Mouse (Mus musculus) adrenal gland, adult 2 months (tissue): ENCODE measurements around the gene Zfr2. TPM values are rescaled to one million over a fixed set of nuclear protein-coding genes. Genes with fewer than 3 reads are reported as not detected.

Source experiments
- DNase-seq: peaks from one replicate; pipeline ENCODE4 v3.0.0; 2021
- polyA plus RNA-seq: library from polyadenylated mRNA; depleted of rRNA; stranded (reverse); fragments of >200 nt; gene quantifications from 2 replicates; pipeline ENCODE4 v1.2.3, GENCODE M21; 2012
- total RNA-seq, 2 experiments: library from RNA; stranded (reverse); gene quantifications; 2 replicates each; pipeline ENCODE4 v1.2.3; 2021

Zfr2 gene
- total and polyA plus RNA-seq, 3 experiments: 12.6 to 38.7 (median 14.1) TPM

GRCm38 (mm10) chr10:81287513-81288157 is 54.7 kb downstream of the Zfr2 start:
- no peak for DNase-seq

- DNase-seq: no peak
These were observed 55.6 kb downstream of the Zfr2 start for GRCm38 (mm10) chr10:81288601-81289000.

- DNase-seq: peak; percentile 62
These were observed 56.3 kb downstream of the Zfr2 start for GRCm38 (mm10) chr10:81289278-81289677.

GRCm38 (mm10) chr10:81289811-81290210 is 56.9 kb downstream of the Zfr2 start:
- DNase-seq: no peak

- no peak for DNase-seq
These were observed 57.9 kb downstream of the Zfr2 start for GRCm38 (mm10) chr10:81290698-81291460.

GRCm38 (mm10) chr10:81291511-81292104 is 58.7 kb downstream of the Zfr2 start, which contains the start of gene Tjp3:
Gene Tjp3 (minus strand): TSS chr10:81291581.
- DNase-seq: no peak

GRCm38 (mm10) chr10:81292554-81293333 is 59.8 kb downstream of the Zfr2 start, which contains the start of gene Pip5k1c:
Gene Pip5k1c (plus strand): TSS chr10:81292963.
- peak; percentile 100 for DNase-seq

GRCm38 (mm10) chr10:81293334-81294030 is 60.5 kb downstream of the Zfr2 start:
- no peak for DNase-seq

GRCm38 (mm10) chr10:81294442-81294841 is 61.5 kb downstream of the Zfr2 start:
- DNase-seq: no peak

- DNase-seq: no peak
These were observed 62.2 kb downstream of the Zfr2 start for GRCm38 (mm10) chr10:81295185-81295584.

- no peak for DNase-seq
These were observed 64.3 kb downstream of the Zfr2 start for GRCm38 (mm10) chr10:81297246-81297645.

GRCm38 (mm10) chr10:81297845-81298244 is 64.9 kb downstream of the Zfr2 start:
- DNase-seq: peak; percentile 71

GRCm38 (mm10) chr10:81298369-81299100 is 65.6 kb downstream of the Zfr2 start:
- no peak for DNase-seq

- no peak for DNase-seq
These were observed 66.8 kb downstream of the Zfr2 start for GRCm38 (mm10) chr10:81299585-81300351.

- no peak for DNase-seq
These were observed 67.5 kb downstream of the Zfr2 start for GRCm38 (mm10) chr10:81300352-81300907.

GRCm38 (mm10) chr10:81301321-81301720 is 68.4 kb downstream of the Zfr2 start:
- no peak for DNase-seq
